Mouse (Mus musculus) layer of hippocampus, postnatal 36 days (tissue): ENCODE measurements at regions not wholly inside any gene's neighbourhood (a gene's known extent, or its start where the extent isn't known, plus 50 kb on each side); places are given as distances from the start of the nearest gene placed in this dataset.

Experiments
- DNase-seq, 2 experiments: peaks; one replicate each; pipeline ENCODE4 v3.0.0; 2022

GRCm38 (mm10) chr2:118038859-118039818, 72.5 kb upstream of the Thbs1 start:
- DNase-seq: peak; percentile 37 to 40

GRCm38 (mm10) chr2:118039819-118040206, 71.9 kb upstream of the Thbs1 start:
- DNase-seq: no peak

GRCm38 (mm10) chr2:118042380-118043055, 69.2 kb upstream of the Thbs1 start:
- no peak for DNase-seq

DNA sequence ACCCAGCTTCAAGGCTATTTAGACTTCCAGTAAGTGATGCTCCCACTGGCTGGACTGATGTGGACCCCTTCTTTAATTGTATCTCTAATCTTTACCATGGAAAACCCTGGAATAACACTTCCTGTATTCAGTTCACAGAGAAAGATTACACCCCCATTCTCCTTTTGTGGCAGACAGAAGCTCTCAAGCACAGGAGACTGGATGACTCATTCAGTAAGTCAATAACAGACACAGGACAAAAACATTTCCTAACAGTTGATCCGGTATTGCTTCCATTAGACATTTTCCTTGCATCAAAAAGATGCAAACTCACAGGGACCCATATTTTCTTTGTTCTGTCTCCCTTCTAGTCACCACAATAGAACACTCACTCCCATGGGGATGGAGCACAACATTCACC, 67.0 kb upstream of the Thbs1 start:
- no peak for DNase-seq

DNA sequence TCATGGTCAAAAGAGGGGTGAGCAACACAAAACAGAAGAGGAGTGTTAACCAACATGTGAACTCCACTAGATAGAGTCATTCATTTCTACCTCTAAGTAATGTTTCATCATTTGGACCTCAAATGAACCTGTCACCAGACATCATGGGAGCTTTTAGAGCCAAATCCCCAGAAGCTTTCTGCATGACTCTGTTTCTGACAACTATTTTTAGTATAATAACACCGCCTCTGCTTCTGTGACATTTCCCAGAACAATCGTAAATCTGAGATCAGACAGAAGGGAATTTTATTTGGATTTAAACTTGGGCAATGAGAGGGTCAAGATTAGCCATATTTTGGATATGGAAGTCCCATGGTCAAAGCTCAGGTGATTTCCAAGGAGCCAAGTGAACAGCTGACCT, 61.4 kb upstream of the Thbs1 start:
- peak in 1 of 2 experiments; percentile 10 for DNase-seq

DNA sequence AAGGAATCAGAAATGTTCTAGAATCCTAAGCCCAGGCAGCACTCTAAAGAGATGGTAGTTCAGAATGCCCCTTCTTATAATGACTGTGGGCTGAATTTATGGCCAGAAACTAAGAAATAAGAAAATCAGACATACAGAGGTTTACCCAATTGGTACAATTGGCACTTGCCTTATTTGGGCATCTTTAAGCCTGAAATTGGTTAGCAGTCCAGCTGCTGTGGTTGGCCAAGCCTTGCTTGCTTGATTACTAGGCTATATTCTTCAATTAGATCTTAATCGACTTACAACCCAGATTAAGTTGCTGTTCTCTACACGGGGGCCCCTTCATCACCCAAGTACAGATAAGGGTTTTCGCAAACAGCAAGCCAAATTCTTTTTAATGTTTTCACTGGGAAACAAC, 60.1 kb upstream of the Thbs1 start:
- no peak for DNase-seq

DNA sequence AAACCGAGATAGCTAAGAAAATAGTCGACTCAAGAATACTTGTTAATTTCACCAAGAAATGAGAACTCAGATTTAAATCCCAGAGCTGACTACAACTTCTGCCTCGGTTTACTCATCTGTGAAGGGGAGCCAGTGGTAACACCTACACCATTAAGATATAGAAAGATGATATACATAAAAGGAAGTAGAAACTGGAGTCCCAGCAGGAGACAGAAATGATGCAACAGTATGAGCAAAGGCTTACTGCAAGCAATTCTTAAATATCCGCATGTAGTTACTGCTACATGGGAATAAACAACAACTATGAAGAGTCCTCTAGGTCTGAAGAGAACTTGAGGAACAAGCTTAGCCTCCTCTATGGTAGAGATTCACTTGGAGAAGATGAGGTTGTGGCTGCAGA, 58.2 kb upstream of the Thbs1 start:
- no peak for DNase-seq

GRCm38 (mm10) chr2:118058654-118059395, 52.9 kb upstream of the Thbs1 start:
- DNase-seq: no peak

DNA sequence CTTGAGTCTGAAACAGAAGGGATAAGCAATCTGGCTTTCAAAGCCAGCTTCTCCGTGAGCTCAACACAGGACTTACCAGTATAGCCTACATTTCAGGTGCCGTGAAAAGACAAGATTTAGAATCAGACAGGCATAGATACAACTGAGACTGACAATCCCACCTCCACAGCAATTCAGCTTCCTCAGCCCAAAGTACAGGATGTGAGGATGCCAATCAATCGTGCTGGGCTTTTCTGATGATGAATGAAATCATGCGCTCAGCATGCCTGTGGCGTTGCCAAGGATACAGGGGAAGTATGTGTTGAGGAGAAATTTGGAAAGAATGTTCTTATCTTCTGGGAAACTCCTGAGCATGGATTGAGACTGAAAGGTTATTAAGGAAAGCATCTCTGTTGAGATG, 50.4 kb upstream of the Thbs1 start:
- peak; percentile 10 to 19 for DNase-seq
